Mouse (Mus musculus): ENCODE measurements around the gene Acot4.
"Not testable (repeated sequence)": the region's sequence is repeated elsewhere in the genome, so short reads cannot be mapped to it uniquely, and the experiment has no call there.

The Acot4 gene

GRCm38 (mm10) chr12:84032854-84033253 is 5.3 kb upstream of the Acot4 start:
- DNase-seq: no peak

- DNase-seq: not testable (repeated sequence)
Measured at GRCm38 (mm10) chr12:84033302-84033701, 4.9 kb upstream of the Acot4 start.

- no peak for DNase-seq
Measured at GRCm38 (mm10) chr12:84034108-84034507, 4.1 kb upstream of the Acot4 start.

- peak; percentile 41 to 46 for DNase-seq
Measured at GRCm38 (mm10) chr12:84038691-84039111, 522 bp downstream of the Acot4 start, which contains the start of gene Gm49366. Gene Gm49366 (plus strand): TSS chr12:84038935.

GRCm38 (mm10) chr12:84042248-84042647 is 4.1 kb downstream of the Acot4 start:
- DNase-seq: no peak

- no peak for DNase-seq
Measured at GRCm38 (mm10) chr12:84044045-84044444, 5.9 kb downstream of the Acot4 start.

GRCm38 (mm10) chr12:84046906-84047305 is 8.7 kb downstream of the Acot4 start:
- DNase-seq: no peak

- DNase-seq: not testable (repeated sequence)
Measured at GRCm38 (mm10) chr12:84050744-84051143, 12.6 kb downstream of the Acot4 start.

GRCm38 (mm10) chr12:84051937-84052474 is 13.8 kb downstream of the Acot4 start, which contains the start of gene Acot3:
Gene Acot3 (plus strand): TSS chr12:84052144.
- DNase-seq: no peak

GRCm38 (mm10) chr12:84052609-84053008 is 14.4 kb downstream of the Acot4 start:
- no peak for DNase-seq

- no peak for DNase-seq
Measured at GRCm38 (mm10) chr12:84053173-84053572, 15.0 kb downstream of the Acot4 start.

- peak in 1 of 2 experiments; percentile 25 for DNase-seq
Measured at GRCm38 (mm10) chr12:84053679-84054391, 15.7 kb downstream of the Acot4 start.

- DNase-seq: no peak
Measured at GRCm38 (mm10) chr12:84060946-84061345, 22.8 kb downstream of the Acot4 start.

- no peak for DNase-seq
Measured at GRCm38 (mm10) chr12:84062336-84062735, 24.2 kb downstream of the Acot4 start.

- peak in 1 of 2 experiments; percentile 22 for DNase-seq
Measured at GRCm38 (mm10) chr12:84063228-84063627, 25.0 kb downstream of the Acot4 start.

GRCm38 (mm10) chr12:84063833-84064232 is 25.7 kb downstream of the Acot4 start:
- no peak for DNase-seq

GRCm38 (mm10) chr12:84064621-84065020 is 26.4 kb downstream of the Acot4 start:
- no peak for DNase-seq

- DNase-seq: no peak
Measured at GRCm38 (mm10) chr12:84067752-84068151, 29.6 kb downstream of the Acot4 start.

GRCm38 (mm10) chr12:84068296-84068695 is 30.1 kb downstream of the Acot4 start:
- no peak for DNase-seq

- no peak for DNase-seq
Measured at GRCm38 (mm10) chr12:84068986-84069385, 30.8 kb downstream of the Acot4 start, which contains the start of gene Acot5. Gene Acot5 (plus strand): TSS chr12:84069325.

- peak; percentile 34 to 36 for DNase-seq
Measured at GRCm38 (mm10) chr12:84069582-84069981, 31.4 kb downstream of the Acot4 start.

- DNase-seq: no peak
Measured at GRCm38 (mm10) chr12:84071696-84072095, 33.5 kb downstream of the Acot4 start.

GRCm38 (mm10) chr12:84077371-84077990 is 39.3 kb downstream of the Acot4 start:
- no peak for DNase-seq

GRCm38 (mm10) chr12:84083842-84084241 is 45.7 kb downstream of the Acot4 start:
- DNase-seq: no peak

Measured in cerebellum, postnatal 36 days (tissue).